Mouse (Mus musculus) neural tube, embryonic 11.5 days (tissue): ENCODE measurements at regions not wholly inside any gene's neighbourhood (a gene's known extent, or its start where the extent isn't known, plus 50 kb on each side); places are given as distances from the start of the nearest gene placed in this dataset.
"Not testable (repeated sequence)": the region's sequence is repeated elsewhere in the genome, so short reads cannot be mapped to it uniquely, and the experiment has no call there.

Experiments used
- ATAC-seq: fragments of 200-750 bp; cut with Nextera tagmentation; 2 replicates; pipeline ENCODE4 v1.8.0; 2017; ENCODE audit warnings: moderate number of reproducible peaks, mild to moderate bottlenecking, moderate TSS enrichment, moderate library complexity; ENCODE audit not compliant: insufficient read depth, low FRiP score, low TSS enrichment
- DNase-seq: peaks from one replicate; pipeline ENCODE4 v3.0.0-alpha.2; 2015; ENCODE audit warnings: low spot score
- H3K27ac ChIP-seq: fragments of 300-500 bp; sonication (generic); 2 replicates; pipeline ENCODE4 v1.5.1; 2014; ENCODE audit warnings: low read depth, mild to moderate bottlenecking, low read length
- H3K27me3 ChIP-seq: fragments of 300-500 bp; sonication (generic); 2 replicates; pipeline ENCODE4 v1.6.1; 2014; ENCODE audit warnings: mild to moderate bottlenecking, low read length, mixed read lengths; ENCODE audit not compliant: control insufficient read depth, insufficient read depth
- H3K36me3 ChIP-seq: fragments of 300-500 bp; sonication (generic); 2 replicates; pipeline ENCODE4 v1.6.1; 2014; ENCODE audit warnings: mild to moderate bottlenecking, low read length, moderate library complexity, mixed read lengths; ENCODE audit not compliant: control insufficient read depth, insufficient read depth
- H3K4me1 ChIP-seq: fragments of 300-500 bp; sonication (generic); 2 replicates; pipeline ENCODE4 v1.6.1; 2014; ENCODE audit warnings: low read length, mixed read lengths; ENCODE audit not compliant: control insufficient read depth, insufficient read depth
- H3K4me2 ChIP-seq: fragments of 300-500 bp; sonication (generic); 2 replicates; pipeline ENCODE4 v1.6.1; 2014; ENCODE audit warnings: low read depth, mild to moderate bottlenecking, moderate library complexity
- H3K4me3 ChIP-seq: fragments of 300-500 bp; sonication (generic); 2 replicates; pipeline ENCODE4 v1.5.1; 2014; ENCODE audit warnings: low read depth, low read length
- H3K9ac ChIP-seq: fragments of 300-500 bp; sonication (generic); 2 replicates; pipeline ENCODE4 v1.6.1; 2014; ENCODE audit warnings: mild to moderate bottlenecking, low read length
- H3K9me3 ChIP-seq: fragments of 300-500 bp; sonication (generic); 2 replicates; pipeline ENCODE4 v1.6.1; 2016; ENCODE audit warnings: low read length; ENCODE audit not compliant: control insufficient read depth
- WGBS: fragments of 180-500 bp; shearing (Covaris S2); extraction: QIAGEN DNeasy Blood & Tissue Kit; methylation state at CpG from one replicate; pipeline ENCODE4 v1.1.7; 2014; 5-methylcytosine and 5-hydroxymethylcytosine counted together

DNA sequence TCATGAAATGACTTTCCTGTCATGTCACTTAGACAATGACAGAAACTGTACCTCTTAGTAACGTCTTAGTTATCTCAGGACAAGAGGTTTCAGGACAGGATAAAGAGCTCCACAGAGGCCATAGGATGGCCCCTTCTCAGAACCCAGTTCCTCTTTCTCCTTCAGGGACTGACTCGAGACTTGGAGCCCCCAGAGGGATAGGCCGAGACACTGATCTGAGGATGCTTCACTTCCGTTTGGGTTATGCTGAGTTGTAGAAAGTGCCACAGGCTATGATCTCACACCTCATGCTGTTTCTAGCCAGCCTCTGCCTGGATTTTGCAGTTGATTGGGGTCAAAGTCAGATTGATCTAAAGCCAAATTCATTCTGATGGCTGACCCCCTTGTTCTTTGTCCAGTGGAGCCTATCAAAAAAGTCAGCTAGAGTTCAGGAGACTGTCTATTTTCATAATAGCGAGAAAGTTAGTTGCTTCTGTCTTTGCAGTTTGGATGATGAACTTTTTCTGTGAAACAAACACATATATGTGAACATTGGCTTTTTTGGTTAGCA, 70.7 kb downstream of the Sult3a2 start:
- H3K4me2 ChIP-seq: no peak overlapping the region
- 81% methylated on average over 5 of the region's 5 CpGs for WGBS
- H3K36me3 ChIP-seq: no peaks in the 10 kb centered on the region
- H3K27ac ChIP-seq: no peak overlapping the region
- no peaks in the 10 kb centered on the region for H3K27me3 ChIP-seq
- H3K9ac ChIP-seq: no peak overlapping the region
- no peaks in the 10 kb centered on the region for H3K9me3 ChIP-seq
- H3K4me1 ChIP-seq: no peaks in the 10 kb centered on the region
- ATAC-seq (no peak), DNase-seq (no peak)
- no peak overlapping the region for H3K4me3 ChIP-seq

DNA sequence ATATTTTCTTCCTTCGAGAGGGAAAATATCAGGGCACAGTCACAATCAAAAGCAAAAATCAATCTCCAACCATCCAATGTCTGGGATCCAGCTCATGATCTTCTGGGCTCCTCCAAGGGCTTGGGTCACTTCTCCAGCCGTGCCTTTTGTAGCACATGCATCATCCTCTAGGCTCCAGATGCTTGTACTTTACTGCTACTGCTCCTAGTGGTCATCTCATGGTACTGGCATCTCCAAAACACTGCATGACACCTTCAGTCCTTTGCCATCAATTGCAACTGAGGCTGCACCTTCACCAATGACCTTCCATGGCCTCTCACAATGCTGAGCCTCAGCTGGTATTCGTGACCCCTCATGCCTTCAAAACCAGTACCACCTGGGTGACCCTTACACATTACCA, 77.8 kb downstream of the Sult3a2 start:
- H3K27me3 ChIP-seq, H3K9me3 ChIP-seq, H3K27ac ChIP-seq, H3K36me3 ChIP-seq, H3K4me3 ChIP-seq, H3K9ac ChIP-seq, DNase-seq, H3K4me2 ChIP-seq, H3K4me1 ChIP-seq, ATAC-seq: not testable (repeated sequence)
- WGBS: 76% methylated on average over 3 of the region's 3 CpGs

DNA sequence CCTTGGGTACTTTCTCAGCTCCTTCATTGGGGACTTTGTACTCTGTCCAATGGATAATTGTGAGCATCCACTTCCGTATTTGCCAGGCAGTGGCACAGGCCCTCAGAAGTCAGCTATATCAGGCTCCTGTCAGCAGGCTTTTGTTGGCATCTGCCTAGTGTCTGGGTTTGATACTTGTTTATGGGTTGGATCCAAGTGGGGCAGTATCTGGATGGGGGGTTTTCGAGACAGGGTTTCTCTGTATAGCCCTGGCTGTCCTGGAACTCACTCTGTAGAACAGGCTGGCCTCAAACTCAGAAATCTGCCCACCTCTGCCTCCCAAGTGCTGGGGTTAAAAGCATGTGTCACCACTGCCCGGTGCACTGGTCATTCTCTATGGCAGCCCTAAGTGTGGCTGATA, 79.7 kb upstream of the Clvs2 start:
- not testable (repeated sequence) for H3K9me3 ChIP-seq, H3K27ac ChIP-seq, H3K27me3 ChIP-seq, DNase-seq, H3K4me2 ChIP-seq, H3K36me3 ChIP-seq, H3K9ac ChIP-seq, H3K4me1 ChIP-seq, H3K4me3 ChIP-seq, ATAC-seq
- 85% methylated on average over 3 of the region's 3 CpGs for WGBS

GRCm38 (mm10) chr10:33703420-33703819, 78.9 kb upstream of the Clvs2 start:
- Histone ChIP-seq H3K4me2 (no peak overlapping the region), H3K4me1 (no peaks in the 10 kb centered on the region), H3K9me3 (no peaks in the 10 kb centered on the region), H3K27ac (no peak overlapping the region), H3K36me3 (no peaks in the 10 kb centered on the region), H3K9ac (no peak overlapping the region), H3K4me3 (no peak overlapping the region), H3K27me3 (no peaks in the 10 kb centered on the region)
- 73% methylated on average over 3 of the region's 3 CpGs for WGBS
- DNase-seq (peak; percentile 45), ATAC-seq (peak; percentile 31; the same call in 1 of the 2 replicates)
